Mouse (Mus musculus) hindbrain, postnatal 0 days (tissue): Measurements from ENCODE around the gene Cfap100. TPM values are rescaled to one million over a fixed set of nuclear protein-coding genes. Genes with fewer than 3 reads are reported as not detected.
A peak's percentile ranks its signal among the peaks of the same experiment; 100 is the strongest.

Source experiments
- ATAC-seq: fragments of 200-750 bp; cut with Nextera tagmentation; 2 replicates; pipeline ENCODE4 v1.8.0; 2017; ENCODE audit warnings: mild to moderate bottlenecking, moderate TSS enrichment, moderate library complexity
- DNase-seq: peaks from one replicate; pipeline ENCODE4 v3.0.0-alpha.2; 2015; ENCODE audit warnings: low spot score
- H3K27ac ChIP-seq: fragments of 300-500 bp; sonication (generic); 2 replicates; pipeline ENCODE4 v1.5.1; 2014; ENCODE audit warnings: mild to moderate bottlenecking
- H3K27me3 ChIP-seq: fragments of 300-500 bp; sonication (generic); 2 replicates; pipeline ENCODE4 v1.6.1; 2014; ENCODE audit warnings: low read length, mixed read lengths; ENCODE audit not compliant: insufficient read depth
- H3K36me3 ChIP-seq: fragments of 300-500 bp; sonication (generic); 2 replicates; pipeline ENCODE4 v1.6.1; 2014; ENCODE audit warnings: low read length, mixed read lengths; ENCODE audit not compliant: insufficient read depth
- H3K4me1 ChIP-seq: fragments of 300-500 bp; sonication (generic); 2 replicates; pipeline ENCODE4 v1.6.1; 2014; ENCODE audit warnings: antibody characterized with exemption, low read length, mixed read lengths; ENCODE audit not compliant: insufficient read depth
- H3K4me2 ChIP-seq: fragments of 300-500 bp; sonication (generic); 2 replicates; pipeline ENCODE4 v1.6.1; 2014; ENCODE audit warnings: low read depth, mild to moderate bottlenecking, low read length, moderate library complexity, mixed read lengths
- H3K4me3 ChIP-seq: fragments of 300-500 bp; sonication (generic); 2 replicates; pipeline ENCODE4 v1.5.1; 2014; ENCODE audit warnings: low read length
- H3K9ac ChIP-seq: fragments of 300-500 bp; sonication (generic); replicated peaks from 2 replicates; pipeline ENCODE4 v1.6.1; 2014; ENCODE audit warnings: mild to moderate bottlenecking, low read length, moderate library complexity, mixed read lengths
- H3K9me3 ChIP-seq: fragments of 300-500 bp; sonication (generic); 2 replicates; pipeline ENCODE4 v1.6.1; 2016; ENCODE audit warnings: low read length, mixed read lengths
- CTCF ChIP-seq: IDR thresholded peaks from 2 replicates; pipeline ENCODE4 v1.5.1; 2016; ENCODE audit warnings: antibody characterized with exemption, control low read depth, low read depth
- WGBS: fragments of 180-500 bp; shearing (Covaris S2); extraction: QIAGEN DNeasy Blood & Tissue Kit; methylation state at CpG from one replicate; pipeline ENCODE4 v1.1.7; 2014; 5-methylcytosine and 5-hydroxymethylcytosine counted together
- polyA plus RNA-seq: library from polyadenylated mRNA; unstranded; fragments of >200 nt; fragmentation: Nextera tagmentation; extraction: Ambion mirVana; gene quantifications from 2 replicates; pipeline ENCODE4 v1.2.1, GENCODE M21; 2015
- total RNA-seq: library from RNA; depleted of rRNA; stranded (reverse); fragments of >200 nt; gene quantifications from 2 replicates; pipeline ENCODE4 v1.2.3, GENCODE M21; 2014

Gene Cfap100
- total and polyA plus RNA-seq, 2 experiments from 2014 or later: 8.2 to 29.4 TPM

GRCm38 (mm10) chr6:90461771-90462170, 33.2 kb upstream of the Cfap100 start:
- no peaks in the 10 kb centered on the region for H3K9me3 ChIP-seq
- peaks cover 8% of the 10 kb centered on the region for H3K4me1 ChIP-seq
- DNase-seq (no peak), ATAC-seq (no peak)
- H3K36me3 ChIP-seq: peaks cover 3% of the 10 kb centered on the region; the same call in 1 of the 2 replicates
- TF ChIP-seq CTCF: no peak
- 17% methylated on average over 12 of the region's 12 CpGs for WGBS
- peak overlapping the region; percentile 89 for H3K27ac ChIP-seq
- peak overlapping the region; percentile 76; the same call in 1 of the 2 replicates for H3K9ac ChIP-seq
- H3K4me3 ChIP-seq: peak overlapping the region; percentile 78
- peak overlapping the region; percentile 99 for H3K4me2 ChIP-seq
- no peaks in the 10 kb centered on the region; the same call in 1 of the 2 replicates for H3K27me3 ChIP-seq

DNA sequence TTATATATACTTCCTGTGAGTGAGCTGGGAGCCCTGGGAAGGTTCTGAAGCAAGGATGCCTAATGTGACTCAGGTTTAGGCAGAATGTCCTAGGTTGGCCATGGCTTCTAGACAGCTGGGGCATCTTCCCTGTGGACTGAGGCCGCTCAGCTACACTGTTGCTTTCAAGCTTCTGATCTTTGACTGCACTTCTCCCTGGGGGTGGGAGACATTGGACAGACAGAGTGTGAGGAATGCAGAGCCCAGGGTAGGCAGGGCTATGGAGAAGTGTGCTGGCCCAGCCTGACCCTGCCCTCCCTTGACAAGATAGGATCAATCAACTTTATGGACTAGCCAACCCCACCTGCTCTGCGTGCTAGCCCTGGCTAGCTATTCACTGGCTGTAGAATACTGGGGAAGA, 32.6 kb upstream of the Cfap100 start:
- 63% methylated on average over 2 of the region's 2 CpGs for WGBS
- no peak for ATAC-seq
- no peak for DNase-seq
- H3K9ac ChIP-seq: no peak overlapping the region
- H3K27ac ChIP-seq: no peak overlapping the region
- no peak for TF ChIP-seq CTCF
- H3K27me3 ChIP-seq: no peaks in the 10 kb centered on the region; the same call in 1 of the 2 replicates
- H3K9me3 ChIP-seq: no peaks in the 10 kb centered on the region
- H3K36me3 ChIP-seq: no peaks in the 10 kb centered on the region
- H3K4me1 ChIP-seq: peaks cover 8% of the 10 kb centered on the region
- no peak overlapping the region for H3K4me3 ChIP-seq
- peak overlapping the region; percentile 99; the same call in 1 of the 2 replicates for H3K4me2 ChIP-seq

GRCm38 (mm10) chr6:90457421-90457820, 28.8 kb upstream of the Cfap100 start:
- no peaks in the 10 kb centered on the region for H3K4me1 ChIP-seq
- H3K36me3 ChIP-seq: no peaks in the 10 kb centered on the region
- H3K4me2 ChIP-seq: no peak overlapping the region
- no peak overlapping the region for H3K4me3 ChIP-seq
- no peak overlapping the region for H3K9ac ChIP-seq
- TF ChIP-seq CTCF: no peak
- no peaks in the 10 kb centered on the region for H3K27me3 ChIP-seq
- H3K27ac ChIP-seq: no peak overlapping the region
- H3K9me3 ChIP-seq: no peaks in the 10 kb centered on the region
- no peak for DNase-seq
- WGBS: 70% methylated on average over 2 of the region's 2 CpGs
- ATAC-seq: no peak

- WGBS: 89% methylated on average over 5 of the region's 5 CpGs
- H3K36me3 ChIP-seq: no peaks in the 10 kb centered on the region
- no peak for TF ChIP-seq CTCF
- no peaks in the 10 kb centered on the region for H3K9me3 ChIP-seq
- DNase-seq (no peak), ATAC-seq (no peak)
- H3K9ac ChIP-seq: no peak overlapping the region
- no peaks in the 10 kb centered on the region for H3K4me1 ChIP-seq
- H3K4me2 ChIP-seq: no peak overlapping the region
- H3K4me3 ChIP-seq: no peak overlapping the region
- H3K27me3 ChIP-seq: no peaks in the 10 kb centered on the region
- H3K27ac ChIP-seq: no peak overlapping the region
Measured at GRCm38 (mm10) chr6:90453751-90454150, 25.2 kb upstream of the Cfap100 start.

- Histone ChIP-seq H3K9me3 (no peaks in the 10 kb centered on the region), H3K27ac (no peak overlapping the region), H3K9ac (no peak overlapping the region), H3K4me1 (no peaks in the 10 kb centered on the region), H3K4me3 (no peak overlapping the region), H3K4me2 (no peak overlapping the region), H3K27me3 (no peaks in the 10 kb centered on the region), H3K36me3 (no peaks in the 10 kb centered on the region)
- ATAC-seq (no peak), DNase-seq (no peak)
- no peak for TF ChIP-seq CTCF
Measured at GRCm38 (mm10) chr6:90452603-90453002, 24.0 kb upstream of the Cfap100 start.

- H3K4me2 ChIP-seq: no peak overlapping the region
- H3K36me3 ChIP-seq: no peaks in the 10 kb centered on the region
- no peaks in the 10 kb centered on the region for H3K9me3 ChIP-seq
- peak overlapping the region; percentile 54; the same call in 1 of the 2 replicates for H3K27ac ChIP-seq
- H3K4me3 ChIP-seq: no peak overlapping the region
- H3K27me3 ChIP-seq: no peaks in the 10 kb centered on the region
- no peak overlapping the region for H3K9ac ChIP-seq
- ATAC-seq (no peak), DNase-seq (no peak)
- 0 out of 2 replicates have a peak, but pooled peaks cover 4% of the 10 kb centered on the region for H3K4me1 ChIP-seq
- no peak for TF ChIP-seq CTCF
- WGBS: 87% methylated on average over 5 of the region's 5 CpGs
Measured at GRCm38 (mm10) chr6:90451512-90451911, 22.9 kb upstream of the Cfap100 start.

DNA sequence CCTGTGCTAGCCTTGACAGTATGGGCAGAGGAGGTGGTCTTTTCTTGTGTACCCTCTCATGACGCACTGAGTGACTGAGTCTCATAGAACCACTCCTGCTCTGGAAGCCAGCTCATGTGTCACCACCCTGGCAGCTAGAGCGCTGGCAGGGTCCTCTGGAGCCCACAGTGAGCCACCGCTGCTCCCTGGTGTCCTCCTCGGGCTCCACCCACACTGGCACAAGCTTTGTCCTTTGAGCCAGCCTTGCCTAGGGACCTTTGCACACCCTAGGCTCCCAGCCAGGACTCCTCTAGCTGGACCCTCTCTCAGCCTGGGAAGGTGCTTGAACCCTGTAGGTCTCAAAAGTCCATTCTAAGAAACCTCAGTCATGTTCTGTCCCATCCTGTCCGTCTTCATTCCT, 22.1 kb upstream of the Cfap100 start:
- H3K4me1 ChIP-seq: 0 out of 2 replicates have a peak, but pooled peaks cover 4% of the 10 kb centered on the region
- no peaks in the 10 kb centered on the region for H3K27me3 ChIP-seq
- no peaks in the 10 kb centered on the region for H3K36me3 ChIP-seq
- no peaks in the 10 kb centered on the region for H3K9me3 ChIP-seq
- peak; percentile 82 for ATAC-seq
- H3K4me2 ChIP-seq: no peak overlapping the region
- DNase-seq: peak; percentile 70
- no peak overlapping the region for H3K4me3 ChIP-seq
- H3K9ac ChIP-seq: no peak overlapping the region
- no peak for TF ChIP-seq CTCF
- 50% methylated on average over 5 of the region's 5 CpGs for WGBS
- H3K27ac ChIP-seq: peak overlapping the region; percentile 54
